Comparison of ENCODE assay signal across 9 mouse cellular contexts in the genomic region with DNA sequence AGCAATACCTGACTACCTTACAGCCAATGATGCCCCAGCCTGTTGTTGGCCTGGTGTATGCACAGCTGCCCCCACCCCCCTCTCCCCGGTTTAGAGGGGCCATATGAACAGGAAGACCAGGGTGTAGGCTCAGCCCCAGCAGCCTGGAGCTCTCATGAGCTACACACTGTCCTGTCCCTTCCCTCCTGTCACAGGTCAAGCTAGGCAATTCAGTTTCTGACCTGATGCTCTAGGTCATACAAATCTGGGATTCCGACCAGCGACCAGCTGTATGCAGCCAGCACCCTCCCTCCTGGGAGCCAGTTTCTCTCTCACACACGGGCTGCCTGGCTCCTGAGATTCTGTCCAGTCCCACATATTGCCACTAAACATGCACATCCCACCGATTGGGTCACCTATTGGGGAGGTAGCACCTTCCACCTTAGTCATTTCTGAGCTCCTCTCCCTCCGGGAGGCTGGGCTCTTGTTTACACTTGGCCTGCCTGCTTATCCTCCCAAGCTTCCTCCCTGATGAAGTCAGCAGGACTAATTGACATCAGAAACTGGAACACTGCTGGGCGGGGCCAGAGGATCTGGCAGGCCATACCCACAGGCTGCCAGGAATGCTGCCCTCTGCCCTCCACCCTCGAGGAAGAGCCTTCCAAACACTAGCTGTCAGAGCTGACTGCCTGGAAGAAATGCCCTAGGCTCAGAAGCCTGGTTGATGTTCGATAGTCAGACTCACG. TPM values are rescaled to one million over a fixed set of nuclear protein-coding genes. Genes with fewer than 3 reads are reported as not detected.
A peak's percentile ranks its signal among the peaks of the same experiment; 100 is the strongest.
DNase-seq lines count a peak whose midpoint lies in the region; ATAC-seq and TF ChIP-seq lines count a peak whose summit lies in the region.
"Had no signal": no experiment of that assay in that cellular context is flagged by ENCODE, and none has a peak within 500 bp of the region (broad histone marks: within the 10 kb centered on the region; RNA-seq: fewer than 3 reads in every experiment).

No protein-coding gene starts in this region.

- no peak for TF ChIP-seq CTCF in left cerebral cortex, adult 2 months (IDR thresholded peaks at IDR 0.05)
- TF ChIP-seq CTCF in olfactory bulb, adult 2 months (IDR thresholded peaks at IDR 0.05; ENCODE audit: insufficient read depth, low read depth, low read length): no peak

- no peaks in the 10 kb centered on the region for H3K27me3 ChIP-seq in forebrain, embryonic 13.5 days
- no peaks in the 10 kb centered on the region for H3K27me3 ChIP-seq in hindbrain, embryonic 11.5 days (ENCODE audit: control insufficient read depth, insufficient read depth, low read length)
- H3K27me3 ChIP-seq: embryonic facial prominence, embryonic 12.5 days had no signal

- no peak overlapping the region for H3K9ac ChIP-seq in forebrain, embryonic 13.5 days
- H3K9ac ChIP-seq in hindbrain, embryonic 11.5 days (ENCODE audit: low read depth, low read length): no peak overlapping the region
- H3K9ac ChIP-seq: embryonic facial prominence, embryonic 12.5 days had no signal

- 50% methylated on average over 10 of the region's 10 CpGs for WGBS in forebrain, embryonic 13.5 days
- WGBS in hindbrain, embryonic 11.5 days: 44% methylated on average over 10 of the region's 10 CpGs
- 49% methylated on average over 10 of the region's 10 CpGs for WGBS in olfactory bulb, adult 2 months

- H3K9me3 ChIP-seq in forebrain, embryonic 13.5 days (replicated peaks): no peaks in the 10 kb centered on the region
- no peaks in the 10 kb centered on the region for H3K9me3 ChIP-seq in hindbrain, embryonic 11.5 days (ENCODE audit: control insufficient read depth, low read length)
- H3K9me3 ChIP-seq: embryonic facial prominence, embryonic 12.5 days had no signal

- no peak overlapping the region for H3K4me2 ChIP-seq in forebrain, embryonic 13.5 days
- H3K4me2 ChIP-seq in hindbrain, embryonic 11.5 days (replicated peaks; ENCODE audit: low read depth, low read length): no peak overlapping the region
- H3K4me2 ChIP-seq: embryonic facial prominence, embryonic 12.5 days had no signal

- peaks cover 34% of the 10 kb centered on the region for H3K4me1 ChIP-seq in forebrain, embryonic 13.5 days
- 0 out of 2 replicates have a peak, but pooled peaks cover 2% of the 10 kb centered on the region for H3K4me1 ChIP-seq in hindbrain, embryonic 11.5 days (replicated peaks; ENCODE audit: control insufficient read depth, insufficient read depth, low read length)
- H3K4me1 ChIP-seq in olfactory bulb, adult 2 months (ENCODE audit: control insufficient read depth, insufficient read depth, low read length): peaks cover 32% of the 10 kb centered on the region

- no peak for TF ChIP-seq POLR2A in olfactory bulb, adult 2 months (IDR thresholded peaks at IDR 0.05; ENCODE audit: insufficient read depth, low read depth, low read length)

- no peaks in the 10 kb centered on the region for H3K36me3 ChIP-seq in forebrain, embryonic 13.5 days (ENCODE audit: poor library complexity, severe bottlenecking)
- H3K36me3 ChIP-seq in hindbrain, embryonic 11.5 days (ENCODE audit: control insufficient read depth, insufficient read depth, low read length): no peaks in the 10 kb centered on the region
- H3K36me3 ChIP-seq: embryonic facial prominence, embryonic 12.5 days had no signal

- intact Hi-C loops in left cerebral cortex, adult 2 months (cut with DNase I): no loop called here

- H3K4me3 ChIP-seq in forebrain, embryonic 13.5 days: no peak overlapping the region
- H3K4me3 ChIP-seq in hindbrain, embryonic 11.5 days (ENCODE audit: low read depth, low read length): no peak overlapping the region
- no peak overlapping the region for H3K4me3 ChIP-seq in left cerebral cortex, adult 2 months
- H3K4me3 ChIP-seq in olfactory bulb, adult 2 months (ENCODE audit: insufficient read depth, low read depth, low read length): no peak overlapping the region
- H3K4me3 ChIP-seq: embryonic facial prominence, embryonic 12.5 days had no signal

- no peak for DNase-seq in frontal cortex, postnatal 14 days (ENCODE audit: low spot score in 2 of 2)
- peak; percentile 92 for DNase-seq in adrenal gland, postnatal 10 days
- peak; percentile 29 for DNase-seq in hindbrain, embryonic 11.5 days (ENCODE audit: low spot score)
- peak; percentile 37 to 66 for DNase-seq in left cerebral cortex, adult 2 months (ENCODE audit: extremely low spot score in 1 of 2, low spot score in 2 of 2)

- ATAC-seq in frontal cortex, adult (ENCODE audit: low TSS enrichment): 0 out of 2 replicates have a peak, but pooled peaks have one; percentile 4
- no peak for ATAC-seq in forebrain, embryonic 13.5 days
- ATAC-seq in hindbrain, embryonic 11.5 days (ENCODE audit: low FRiP score): no peak
- no peak for ATAC-seq in erythroblast, adult 5-6 weeks (replicated peaks; ENCODE audit: low FRiP score, poor library complexity, severe bottlenecking)

- peak overlapping the region; percentile 54 for H3K27ac ChIP-seq in forebrain, embryonic 13.5 days
- H3K27ac ChIP-seq in hindbrain, embryonic 11.5 days (ENCODE audit: low read depth, low read length): peak overlapping the region; percentile 65
- peak overlapping the region; percentile 78 for H3K27ac ChIP-seq in left cerebral cortex, adult 2 months
- H3K27ac ChIP-seq in olfactory bulb, adult 2 months (ENCODE audit: insufficient read depth, low read depth, low read length): peak overlapping the region; percentile 78
- H3K27ac ChIP-seq: embryonic facial prominence, embryonic 12.5 days had no signal

RNA-seq across cellular contexts. Expression of a gene that starts 3.0 kb away (rescaled TPM):
- total RNA-seq in adrenal gland, postnatal 10 days (2021): 10 to 100 TPM; 21.1 to 26.4 TPM
- 19.0 and 20.0 TPM in 2 replicates for polyA plus RNA-seq in forebrain, embryonic 13.5 days (2015; fragmentation: Nextera tagmentation; extraction: Ambion mirVana)
- polyA plus RNA-seq in hindbrain, embryonic 11.5 days (2014; fragmentation: Nextera tagmentation; extraction: Ambion mirVana): 16.9 and 18.4 TPM in 2 replicates
- total RNA-seq in left cerebral cortex, adult 2 months (2021): 10 to 100 TPM; 57.9 to 59.0 TPM
- 113 TPM in 1 of 2 replicates, not detected in the other for polyA plus RNA-seq in olfactory bulb, adult 2 months (2012; ENCODE audit: insufficient read depth, insufficient read length, low replicate concordance, missing spikeins)
- total RNA-seq in erythroblast, adult 5-6 weeks (2015; ENCODE audit: low replicate concordance): 7.1 and 7.9 TPM in 2 replicates
- total RNA-seq in erythroblast, adult 5-6 weeks (2017; ENCODE audit: low replicate concordance): 7.9 and 9.8 TPM in 2 replicates

RNA-seq across cellular contexts. Expression of a gene that starts 25.4 kb away (rescaled TPM):
- total RNA-seq in adrenal gland, postnatal 10 days (2021): 10 to 100 TPM; 26.2 to 31.6 TPM
- polyA plus RNA-seq in forebrain, embryonic 13.5 days (2015; fragmentation: Nextera tagmentation; extraction: Ambion mirVana): 10.1 and 10.7 TPM in 2 replicates
- 7.3 and 8.3 TPM in 2 replicates for polyA plus RNA-seq in hindbrain, embryonic 11.5 days (2014; fragmentation: Nextera tagmentation; extraction: Ambion mirVana)
- 10 to 100 TPM; 32.8 to 34.3 TPM for total RNA-seq in left cerebral cortex, adult 2 months (2021)
- not detected in 2 replicates for polyA plus RNA-seq in olfactory bulb, adult 2 months (2012; ENCODE audit: insufficient read depth, insufficient read length, low replicate concordance, missing spikeins)
- 2.5 and 3.5 TPM in 2 replicates for total RNA-seq in erythroblast, adult 5-6 weeks (2015; ENCODE audit: low replicate concordance)
- total RNA-seq in erythroblast, adult 5-6 weeks (2017; ENCODE audit: low replicate concordance): 7.4 and 7.8 TPM in 2 replicates

Comparison
In these comparisons a context has a peak if more than half of its experiments do, and no peak if none do; other contexts are left out.
1. DNase-seq: peak in adrenal gland, postnatal 10 days (single experiment), hindbrain, embryonic 11.5 days (single experiment) and left cerebral cortex, adult 2 months (2 of 2); none in frontal cortex, postnatal 14 days (0 of 2).
2. Peak in every context shown above with its lines, with median percentiles within 50 percentile points of each other: H3K27ac ChIP-seq.